Comparison of ENCODE assay signal across 24 mouse cellular contexts in genomic region chr13:18344580-18345333, GRCm38 (mm10). TPM values are rescaled to one million over a fixed set of nuclear protein-coding genes. Genes with fewer than 3 reads are reported as not detected.
DNase-seq lines count a peak whose midpoint lies in the region; ATAC-seq and TF ChIP-seq lines count a peak whose summit lies in the region.
"Had no signal": no experiment of that assay in that cellular context is flagged by ENCODE, and none has a peak within 500 bp of the region (broad histone marks: within the 10 kb centered on the region; RNA-seq: fewer than 3 reads in every experiment).

No protein-coding gene starts in this region.

- H3K36me3 ChIP-seq in liver, embryonic 12.5 days: no peaks in the 10 kb centered on the region
- no peaks in the 10 kb centered on the region for H3K36me3 ChIP-seq in liver, embryonic 14.5 days (replicated peaks; ENCODE audit: control insufficient read depth, insufficient read depth, low read depth)
- H3K36me3 ChIP-seq in liver, postnatal 0 days (replicated peaks; ENCODE audit: insufficient read depth, low read length): no peaks in the 10 kb centered on the region
- H3K36me3 ChIP-seq: embryonic facial prominence, embryonic 12.5 days; embryonic facial prominence, embryonic 15.5 days; hindbrain, embryonic 12.5 days; hindbrain, embryonic 15.5 days had no signal

- ATAC-seq in liver, embryonic 12.5 days: peak; percentile 88
- peak; percentile 91 for ATAC-seq in liver, embryonic 14.5 days (ENCODE audit: insufficient read depth)
- ATAC-seq in liver, postnatal 0 days: peak; percentile 84
- ATAC-seq: activated CD4-positive, CD25-positive, alpha-beta regulatory T cell, adult 4 months; forebrain, embryonic 14.5 days; forebrain, postnatal 0 days had no signal

- H3K4me2 ChIP-seq in liver, embryonic 12.5 days: no peak overlapping the region
- H3K4me2 ChIP-seq in liver, embryonic 14.5 days (ENCODE audit: low read depth): no peak overlapping the region
- no peak overlapping the region for H3K4me2 ChIP-seq in liver, postnatal 0 days (ENCODE audit: low read depth, low read length)
- H3K4me2 ChIP-seq: embryonic facial prominence, embryonic 12.5 days; embryonic facial prominence, embryonic 15.5 days; heart, embryonic 11.5 days; hindbrain, embryonic 12.5 days; hindbrain, embryonic 15.5 days had no signal

- H3K4me3 ChIP-seq in liver, embryonic 12.5 days: no peak overlapping the region
- no peak overlapping the region for H3K4me3 ChIP-seq in liver, embryonic 14.5 days (ENCODE audit: insufficient read depth in 1 of 2, low read depth in 2 of 2, low read length in 2 of 2)
- H3K4me3 ChIP-seq in liver, postnatal 0 days (ENCODE audit: low read depth, low read length): no peak overlapping the region
- H3K4me3 ChIP-seq: embryonic facial prominence, embryonic 12.5 days; embryonic facial prominence, embryonic 15.5 days; gastrocnemius, adult 2 months; hindbrain, embryonic 12.5 days; hindbrain, embryonic 15.5 days had no signal

- no peak overlapping the region for H3K9ac ChIP-seq in liver, embryonic 12.5 days
- H3K9ac ChIP-seq in liver, embryonic 14.5 days (replicated peaks): no peak overlapping the region
- no peak overlapping the region for H3K9ac ChIP-seq in liver, postnatal 0 days (replicated peaks)
- H3K9ac ChIP-seq: embryonic facial prominence, embryonic 12.5 days; embryonic facial prominence, embryonic 15.5 days; forebrain, postnatal 0 days; hindbrain, embryonic 12.5 days; hindbrain, embryonic 15.5 days had no signal

- DNase-seq in liver, embryonic 14.5 days (ENCODE audit: low read depth in 3 of 3, low spot score in 3 of 3): peak in 2 of 3 experiments; percentile 1 to 13
- DNase-seq in liver, postnatal 0 days: no peak
- no peak for DNase-seq in urinary bladder, postnatal 10 days (ENCODE audit: low spot score)
- no peak for DNase-seq in spleen, postnatal 10 days (ENCODE audit: low spot score in 2 of 2)
- DNase-seq in left cerebral cortex, adult 11 months (ENCODE audit: low spot score): no peak
- DNase-seq: adrenal gland, adult 8-10 months; adrenal gland, postnatal 25 days; cerebellum, adult 11 months; cerebellum, adult 2 months; cerebellum, adult 9-11 months; cerebellum, postnatal 25 days; forebrain, postnatal 0 days; gastrocnemius, adult 2 months; gastrocnemius, postnatal 14 days; heart, adult 11 months had no signal

- no peaks in the 10 kb centered on the region for H3K27me3 ChIP-seq in liver, embryonic 12.5 days (replicated peaks)
- no peaks in the 10 kb centered on the region for H3K27me3 ChIP-seq in liver, embryonic 14.5 days (ENCODE audit: control insufficient read depth, insufficient read depth, low read length)
- H3K27me3 ChIP-seq in liver, postnatal 0 days (ENCODE audit: insufficient read depth, low read length): no peaks in the 10 kb centered on the region
- H3K27me3 ChIP-seq: embryonic facial prominence, embryonic 12.5 days; embryonic facial prominence, embryonic 15.5 days; hindbrain, embryonic 12.5 days; hindbrain, embryonic 15.5 days had no signal

- TF ChIP-seq CTCF in liver, embryonic 14.5 days (IDR thresholded peaks at IDR 0.05; ENCODE audit: low read depth): no peak
- no peak for TF ChIP-seq CTCF in liver, postnatal 0 days (IDR thresholded peaks at IDR 0.05; ENCODE audit: low read depth)

- WGBS in liver, embryonic 12.5 days (ENCODE audit: insufficient replicate concordance): 35% methylated on average over 4 of the region's 4 CpGs
- 18% methylated on average over 4 of the region's 4 CpGs for WGBS in liver, embryonic 14.5 days (ENCODE audit: insufficient replicate concordance)
- 48% methylated on average over 4 of the region's 4 CpGs for WGBS in liver, postnatal 0 days (ENCODE audit: insufficient replicate concordance)

- no peaks in the 10 kb centered on the region for H3K9me3 ChIP-seq in liver, embryonic 12.5 days (replicated peaks)
- no peaks in the 10 kb centered on the region for H3K9me3 ChIP-seq in liver, embryonic 14.5 days (ENCODE audit: control insufficient read depth, low read length)
- H3K9me3 ChIP-seq in liver, postnatal 0 days (ENCODE audit: low read length): no peaks in the 10 kb centered on the region
- H3K9me3 ChIP-seq: embryonic facial prominence, embryonic 12.5 days; embryonic facial prominence, embryonic 15.5 days; hindbrain, embryonic 12.5 days; hindbrain, embryonic 15.5 days had no signal

- peak; percentile 76 for TF ChIP-seq EP300 in liver, embryonic 14.5 days (IDR thresholded peaks at IDR 0.05; ENCODE audit: low read depth)
- peak; percentile 85 for TF ChIP-seq EP300 in liver, postnatal 0 days (IDR thresholded peaks at IDR 0.05; ENCODE audit: low read depth)

- H3K4me1 ChIP-seq in liver, embryonic 12.5 days: peaks cover 8% of the 10 kb centered on the region; the same call in 1 of the 2 replicates
- no peaks in the 10 kb centered on the region; a peak in 2 of 4 replicates for H3K4me1 ChIP-seq in liver, embryonic 14.5 days (replicated peaks; ENCODE audit: control insufficient read depth in 2 of 2, insufficient read depth in 2 of 2, low read length in 1 of 2)
- H3K4me1 ChIP-seq in liver, postnatal 0 days (ENCODE audit: insufficient read depth): no peaks in the 10 kb centered on the region
- H3K4me1 ChIP-seq: embryonic facial prominence, embryonic 12.5 days; embryonic facial prominence, embryonic 15.5 days; hindbrain, embryonic 12.5 days; hindbrain, embryonic 15.5 days had no signal

- H3K27ac ChIP-seq in liver, embryonic 12.5 days: no peak overlapping the region
- H3K27ac ChIP-seq in liver, embryonic 14.5 days: no peak overlapping the region
- H3K27ac ChIP-seq in liver, postnatal 0 days (ENCODE audit: low read depth): no peak overlapping the region
- H3K27ac ChIP-seq: embryonic facial prominence, embryonic 12.5 days; embryonic facial prominence, embryonic 15.5 days; gastrocnemius, adult 2 months; hindbrain, embryonic 12.5 days; hindbrain, embryonic 15.5 days had no signal

RNA-seq across cellular contexts. Expression of gene Pou6f2, which starts 52.7 kb away (rescaled TPM):
- polyA plus RNA-seq in liver, embryonic 12.5 days (2016; fragmentation: Nextera tagmentation; extraction: Ambion mirVana): not detected in 2 replicates
- polyA plus RNA-seq in liver, embryonic 14.5 days (2012; rRNA removed): not detected in 2 replicates
- not detected in 2 replicates for polyA plus RNA-seq in liver, embryonic 14.5 days (2014; fragmentation: Nextera tagmentation; extraction: Ambion mirVana)
- not detected in 2 replicates for polyA plus RNA-seq in liver, postnatal 0 days (2015; fragmentation: Nextera tagmentation; extraction: Ambion mirVana)
- polyA plus RNA-seq: C2C12 had no signal

Comparison
In these comparisons a context has a peak if more than half of its experiments do, and no peak if none do; other contexts are left out.
1. DNase-seq: peak in liver, embryonic 14.5 days (2 of 3); none in liver, postnatal 0 days (single experiment), urinary bladder, postnatal 10 days (single experiment), spleen, postnatal 10 days (0 of 2) and left cerebral cortex, adult 11 months (single experiment).
2. Peak in every context shown above with its lines, with median percentiles within 50 percentile points of each other: ATAC-seq.